Mouse (Mus musculus): ENCODE measurements around the gene Twsg1.
"Not testable (repeated sequence)": the region's sequence is repeated elsewhere in the genome, so short reads cannot be mapped to it uniquely, and the experiment has no call there.

Gene Twsg1

GRCm38 (mm10) chr17:65950622-65951404 is at the start of gene Twsg1:
Twsg1 (minus strand) TSS chr17:65951226.
- peak; percentile 93 for DNase-seq (ENCODE audit: low spot score)

GRCm38 (mm10) chr17:65988151-65988820 is 37.3 kb upstream of the Twsg1 start:
- DNase-seq (ENCODE audit: low spot score) = no peak

GRCm38 (mm10) chr17:65976720-65977119 is 25.7 kb upstream of the Twsg1 start:
- not testable (repeated sequence) for DNase-seq (ENCODE audit: low spot score)

GRCm38 (mm10) chr17:65967751-65968150 is 16.7 kb upstream of the Twsg1 start:
- DNase-seq (ENCODE audit: low spot score) = no peak

GRCm38 (mm10) chr17:65962263-65962662 is 11.2 kb upstream of the Twsg1 start:
- no peak for DNase-seq (ENCODE audit: low spot score)

GRCm38 (mm10) chr17:65961606-65962136 is 10.6 kb upstream of the Twsg1 start:
- DNase-seq (ENCODE audit: low spot score) = no peak

- DNase-seq (ENCODE audit: low spot score) = no peak
Observed at GRCm38 (mm10) chr17:65959011-65959410, 8.0 kb upstream of the Twsg1 start.

- no peak for DNase-seq (ENCODE audit: low spot score)
Observed at GRCm38 (mm10) chr17:65958366-65958765, 7.3 kb upstream of the Twsg1 start.

- DNase-seq (ENCODE audit: low spot score) = no peak
Observed at GRCm38 (mm10) chr17:65957782-65958325, 6.8 kb upstream of the Twsg1 start.

GRCm38 (mm10) chr17:65956993-65957781 is 6.2 kb upstream of the Twsg1 start:
- DNase-seq (ENCODE audit: low spot score) = peak; percentile 36

GRCm38 (mm10) chr17:65956140-65956539 is 5.1 kb upstream of the Twsg1 start:
- no peak for DNase-seq (ENCODE audit: low spot score)

GRCm38 (mm10) chr17:65953959-65954358 is 2.9 kb upstream of the Twsg1 start:
- no peak for DNase-seq (ENCODE audit: low spot score)

GRCm38 (mm10) chr17:65952083-65952482 is 1.1 kb upstream of the Twsg1 start:
- DNase-seq (ENCODE audit: low spot score) = no peak

- no peak for DNase-seq (ENCODE audit: low spot score)
Observed at GRCm38 (mm10) chr17:65950183-65950582, 843 bp downstream of the Twsg1 start.

GRCm38 (mm10) chr17:65947307-65947706 is 3.7 kb downstream of the Twsg1 start:
- DNase-seq (ENCODE audit: low spot score) = no peak

- no peak for DNase-seq (ENCODE audit: low spot score)
Observed at GRCm38 (mm10) chr17:65945420-65945819, 5.6 kb downstream of the Twsg1 start.

- no peak for DNase-seq (ENCODE audit: low spot score)
Observed at GRCm38 (mm10) chr17:65942394-65942793, 8.6 kb downstream of the Twsg1 start.

- no peak for DNase-seq (ENCODE audit: low spot score)
Observed at GRCm38 (mm10) chr17:65941275-65941674, 9.8 kb downstream of the Twsg1 start.

- no peak for DNase-seq (ENCODE audit: low spot score)
Observed at GRCm38 (mm10) chr17:65940221-65940620, 10.8 kb downstream of the Twsg1 start.

- DNase-seq (ENCODE audit: low spot score) = no peak
Observed at GRCm38 (mm10) chr17:65939461-65940192, 11.4 kb downstream of the Twsg1 start.

GRCm38 (mm10) chr17:65937671-65938070 is 13.4 kb downstream of the Twsg1 start:
- DNase-seq (ENCODE audit: low spot score) = no peak

Data from testis, postnatal 14 days (tissue).